Mouse (Mus musculus): ENCODE data around the gene Hpn. TPM values are rescaled to one million over a fixed set of nuclear protein-coding genes. Genes with fewer than 3 reads are reported as not detected.

The Hpn gene
- polyA plus RNA-seq, 1 experiment from 2014 or later: 3.4 TPM

GRCm38 (mm10) chr7:31119556-31119955 lies 4.5 kb upstream of the Hpn start:
- H3K4me1 ChIP-seq: peaks cover 10% of the 10 kb centered on the region
- H3K4me3 ChIP-seq: no peak overlapping the region
- H3K9me3 ChIP-seq: no peaks in the 10 kb centered on the region
- no peak overlapping the region for H3K9ac ChIP-seq
- 82% methylated on average over 5 of the region's 5 CpGs for WGBS
- H3K4me2 ChIP-seq: no peak overlapping the region
- peaks cover 2% of the 10 kb centered on the region for H3K27me3 ChIP-seq
- H3K27ac ChIP-seq: no peak overlapping the region
- H3K36me3 ChIP-seq: no peaks in the 10 kb centered on the region
- no peak for ATAC-seq (ENCODE audit: insufficient number of reproducible peaks, low FRiP score, low TSS enrichment, low read depth)

GRCm38 (mm10) chr7:31118486-31118885 lies 3.4 kb upstream of the Hpn start:
- H3K4me2 ChIP-seq: no peak overlapping the region
- ATAC-seq (ENCODE audit: insufficient number of reproducible peaks, low FRiP score, low TSS enrichment, low read depth): no peak
- peaks cover 10% of the 10 kb centered on the region for H3K4me1 ChIP-seq
- H3K4me3 ChIP-seq: no peak overlapping the region
- H3K27ac ChIP-seq: no peak overlapping the region
- H3K27me3 ChIP-seq: no peaks in the 10 kb centered on the region
- H3K9ac ChIP-seq: no peak overlapping the region
- WGBS: 65% methylated on average over 7 of the region's 7 CpGs
- no peaks in the 10 kb centered on the region for H3K36me3 ChIP-seq
- no peaks in the 10 kb centered on the region for H3K9me3 ChIP-seq

DNA sequence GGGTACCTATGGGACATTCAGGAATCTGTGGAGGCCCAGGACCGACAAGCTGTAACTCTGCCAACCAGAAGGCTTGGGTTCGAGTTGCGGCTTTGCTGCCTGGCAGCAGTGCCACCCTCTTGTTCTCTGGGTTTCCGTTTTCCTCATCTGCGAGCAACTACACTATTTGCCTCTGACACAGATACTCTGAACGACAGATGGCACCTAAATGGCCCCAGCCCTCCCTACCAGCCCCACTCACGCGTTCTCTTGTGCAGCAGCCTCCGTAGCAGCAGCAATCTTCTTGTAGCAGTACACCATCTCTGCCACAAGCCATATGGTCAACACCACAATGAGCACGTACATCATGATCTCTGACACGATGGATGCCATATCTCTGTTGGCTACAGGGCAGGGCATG lies 2.4 kb upstream of the Hpn start:
- Histone ChIP-seq H3K9me3 (no peaks in the 10 kb centered on the region), H3K36me3 (no peaks in the 10 kb centered on the region), H3K4me1 (peaks cover 10% of the 10 kb centered on the region), H3K27ac (no peak overlapping the region), H3K9ac (no peak overlapping the region), H3K27me3 (no peaks in the 10 kb centered on the region), H3K4me2 (no peak overlapping the region), H3K4me3 (no peak overlapping the region)
- WGBS: 87% methylated on average over 11 of the region's 11 CpGs
- ATAC-seq (ENCODE audit: insufficient number of reproducible peaks, low FRiP score, low TSS enrichment, low read depth): no peak

DNA sequence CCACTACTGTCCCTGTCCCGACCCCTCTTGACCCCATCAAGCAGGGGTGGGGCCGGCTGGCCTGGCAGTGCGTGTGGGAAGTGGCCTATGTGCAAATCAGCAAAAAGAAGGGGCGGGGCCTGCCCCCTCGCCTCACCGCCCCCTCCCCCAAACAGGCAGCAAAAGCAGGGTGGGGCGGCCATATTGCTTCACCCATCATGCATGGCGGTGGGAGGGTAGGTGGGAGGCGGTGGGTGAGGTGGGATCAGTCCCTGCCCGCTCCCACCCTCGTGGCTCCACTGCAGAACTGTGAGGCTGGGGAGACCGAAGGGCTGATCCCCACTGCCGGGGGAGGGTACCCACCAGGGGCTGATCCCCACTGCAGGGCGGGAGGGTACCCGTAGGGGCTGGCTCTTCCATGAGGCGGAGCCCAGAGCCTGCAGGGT lies 1.6 kb upstream of the Hpn start:
- no peak overlapping the region for H3K27ac ChIP-seq
- no peak for ATAC-seq (ENCODE audit: insufficient number of reproducible peaks, low FRiP score, low TSS enrichment, low read depth)
- H3K4me2 ChIP-seq: no peak overlapping the region

DNA sequence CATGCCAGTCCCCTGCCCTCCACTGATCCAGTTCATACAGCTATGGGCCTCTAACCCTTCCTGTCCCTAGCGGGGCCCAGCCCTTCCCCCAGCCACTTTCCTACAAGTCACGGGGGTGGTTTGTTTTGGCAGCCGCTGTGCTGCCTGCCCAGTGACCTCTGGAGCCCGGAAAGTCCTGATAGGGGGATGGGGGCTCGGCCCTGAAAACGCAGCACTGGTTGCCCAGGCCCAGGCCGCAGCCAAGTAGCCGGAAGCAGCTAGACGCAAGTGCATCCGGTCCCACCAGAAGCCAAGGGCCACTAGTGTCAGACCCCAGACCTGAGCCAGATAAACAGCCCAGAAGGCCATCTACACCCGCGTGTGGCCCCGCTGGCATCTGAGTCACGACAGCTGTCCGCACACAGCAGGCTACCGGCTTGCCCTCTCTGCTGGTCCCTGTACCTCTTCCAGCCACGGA lies 525 bp upstream of the Hpn start:
- H3K27me3 ChIP-seq: no peaks in the 10 kb centered on the region
- H3K9ac ChIP-seq: no peak overlapping the region
- peak overlapping the region; percentile 35; the same call in 1 of the 2 replicates for H3K4me2 ChIP-seq
- H3K9me3 ChIP-seq: no peaks in the 10 kb centered on the region
- 38% methylated on average over 17 of the region's 17 CpGs for WGBS
- no peak overlapping the region for H3K4me3 ChIP-seq
- peaks cover 10% of the 10 kb centered on the region for H3K4me1 ChIP-seq
- H3K36me3 ChIP-seq: no peaks in the 10 kb centered on the region
- H3K27ac ChIP-seq: no peak overlapping the region; the same call in 1 of the 2 replicates
- ATAC-seq (ENCODE audit: insufficient number of reproducible peaks, low FRiP score, low TSS enrichment, low read depth): no peak

More for the DNA sequence above, 1.6 kb upstream of the Hpn start:
- H3K36me3 ChIP-seq: no peaks in the 10 kb centered on the region
- H3K27me3 ChIP-seq: no peaks in the 10 kb centered on the region
- no peak overlapping the region for H3K4me3 ChIP-seq
- H3K9me3 ChIP-seq: no peaks in the 10 kb centered on the region
- peaks cover 10% of the 10 kb centered on the region for H3K4me1 ChIP-seq
- WGBS: 45% methylated on average over 15 of the region's 16 CpGs
- no peak overlapping the region for H3K9ac ChIP-seq

DNA sequence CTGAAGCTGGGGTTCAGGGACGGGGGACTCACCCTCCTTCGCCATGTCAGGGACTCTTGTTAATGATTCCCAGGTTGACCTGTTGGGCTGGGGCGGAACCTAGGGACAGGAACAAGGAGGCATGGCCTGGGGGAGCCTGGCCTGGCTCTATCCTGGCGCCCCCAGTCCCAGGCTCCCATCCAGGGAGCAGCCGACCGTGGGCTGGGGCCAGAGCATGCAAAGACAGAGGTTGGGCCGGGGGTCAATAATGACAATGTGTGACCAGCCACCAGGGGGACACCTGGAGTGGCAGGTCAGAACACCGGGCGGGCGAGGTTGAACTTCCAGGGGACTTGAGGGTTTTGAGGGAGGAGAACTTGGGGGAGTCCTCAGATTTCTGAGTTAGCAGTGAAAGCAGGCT lies 444 bp downstream of the Hpn start:
- Histone ChIP-seq H3K9me3 (no peaks in the 10 kb centered on the region), H3K4me3 (no peak overlapping the region), H3K9ac (no peak overlapping the region), H3K36me3 (no peaks in the 10 kb centered on the region), H3K4me2 (peak overlapping the region; percentile 35; the same call in 1 of the 2 replicates), H3K27me3 (no peaks in the 10 kb centered on the region), H3K27ac (no peak overlapping the region), H3K4me1 (peaks cover 10% of the 10 kb centered on the region)
- ATAC-seq (ENCODE audit: insufficient number of reproducible peaks, low FRiP score, low TSS enrichment, low read depth): no peak
- WGBS: 53% methylated on average over 10 of the region's 10 CpGs

GRCm38 (mm10) chr7:31113800-31114199 lies 1.3 kb downstream of the Hpn start:
- H3K4me2 ChIP-seq: no peak overlapping the region
- H3K36me3 ChIP-seq: no peaks in the 10 kb centered on the region
- H3K27me3 ChIP-seq: no peaks in the 10 kb centered on the region
- 75% methylated on average over 6 of the region's 6 CpGs for WGBS
- no peak overlapping the region for H3K9ac ChIP-seq
- no peak overlapping the region for H3K27ac ChIP-seq
- no peak for ATAC-seq (ENCODE audit: insufficient number of reproducible peaks, low FRiP score, low TSS enrichment, low read depth)
- peaks cover 10% of the 10 kb centered on the region for H3K4me1 ChIP-seq
- no peaks in the 10 kb centered on the region for H3K9me3 ChIP-seq
- H3K4me3 ChIP-seq: no peak overlapping the region

DNA sequence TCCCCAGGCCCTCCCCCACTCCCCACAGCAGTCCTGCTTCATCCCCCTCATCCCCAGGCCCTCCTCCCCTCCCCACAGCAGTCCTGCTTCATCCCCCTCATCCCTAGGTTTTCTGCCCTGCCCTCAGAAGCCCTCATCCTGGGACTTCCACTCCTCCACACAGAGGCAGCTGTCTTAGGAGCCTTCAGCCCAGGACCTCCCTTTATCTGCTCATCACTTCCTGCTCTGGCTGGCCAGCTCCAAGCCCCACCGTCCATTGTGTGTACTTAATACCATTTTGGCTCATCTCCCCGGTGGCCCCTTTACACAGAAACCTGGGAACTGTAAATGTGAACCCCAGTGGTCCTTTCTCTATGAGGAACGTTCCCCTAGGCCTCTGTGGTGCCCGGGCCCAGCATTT lies 3.1 kb downstream of the Hpn start:
- H3K4me2 ChIP-seq: no peak overlapping the region
- no peaks in the 10 kb centered on the region for H3K36me3 ChIP-seq
- H3K4me1 ChIP-seq: peaks cover 10% of the 10 kb centered on the region
- no peak overlapping the region for H3K27ac ChIP-seq
- H3K4me3 ChIP-seq: no peak overlapping the region
- H3K27me3 ChIP-seq: no peaks in the 10 kb centered on the region
- no peaks in the 10 kb centered on the region for H3K9me3 ChIP-seq
- ATAC-seq (ENCODE audit: insufficient number of reproducible peaks, low FRiP score, low TSS enrichment, low read depth): no peak
- WGBS: 56% methylated on average over 4 of the region's 4 CpGs
- no peak overlapping the region for H3K9ac ChIP-seq

GRCm38 (mm10) chr7:31110861-31111385 lies 4.2 kb downstream of the Hpn start:
- Histone ChIP-seq H3K4me2 (no peak overlapping the region), H3K27ac (no peak overlapping the region), H3K9me3 (no peaks in the 10 kb centered on the region), H3K4me3 (no peak overlapping the region), H3K27me3 (no peaks in the 10 kb centered on the region), H3K9ac (no peak overlapping the region), H3K4me1 (peaks cover 10% of the 10 kb centered on the region), H3K36me3 (no peaks in the 10 kb centered on the region)
- WGBS: 84% methylated on average over 15 of the region's 15 CpGs
- ATAC-seq (ENCODE audit: insufficient number of reproducible peaks, low FRiP score, low TSS enrichment, low read depth): no peak

- no peak for ATAC-seq (ENCODE audit: insufficient number of reproducible peaks, low FRiP score, low TSS enrichment, low read depth)
- H3K4me3 ChIP-seq: no peak overlapping the region
- H3K27me3 ChIP-seq: no peaks in the 10 kb centered on the region
- H3K4me1 ChIP-seq: no peaks in the 10 kb centered on the region; the same call in 1 of the 2 replicates
- H3K9me3 ChIP-seq: no peaks in the 10 kb centered on the region
- no peaks in the 10 kb centered on the region for H3K36me3 ChIP-seq
- H3K4me2 ChIP-seq: no peak overlapping the region
- H3K27ac ChIP-seq: no peak overlapping the region
- H3K9ac ChIP-seq: no peak overlapping the region
- 82% methylated on average over 5 of the region's 5 CpGs for WGBS
Measured at GRCm38 (mm10) chr7:31109796-31110195, 5.3 kb downstream of the Hpn start.

DNA sequence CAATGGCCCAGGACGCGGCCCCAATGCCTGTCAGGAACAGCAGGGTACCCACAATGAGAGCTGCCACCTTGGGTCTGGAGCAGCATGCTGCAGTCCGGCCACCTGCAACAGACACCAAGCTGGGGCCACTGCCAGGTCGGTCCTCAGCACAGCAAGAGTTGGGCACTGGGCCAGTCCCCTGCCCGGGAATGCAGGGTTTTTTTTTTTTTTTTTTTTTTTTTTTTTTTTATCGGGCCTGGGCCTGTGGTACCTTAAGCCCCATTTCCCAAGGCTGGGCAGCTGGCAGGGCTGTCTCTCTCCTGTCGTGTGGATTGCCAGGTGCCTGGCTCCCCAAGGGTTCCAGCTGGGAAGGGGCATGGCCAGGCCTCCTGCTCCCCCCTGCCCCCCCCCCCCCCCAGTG lies 6.0 kb downstream of the Hpn start:
- Histone ChIP-seq H3K27me3 (no peaks in the 10 kb centered on the region), H3K9me3 (no peaks in the 10 kb centered on the region), H3K27ac (no peak overlapping the region), H3K4me1 (no peaks in the 10 kb centered on the region), H3K9ac (no peak overlapping the region), H3K4me2 (no peak overlapping the region), H3K4me3 (no peak overlapping the region), H3K36me3 (no peaks in the 10 kb centered on the region)
- WGBS: 34% methylated on average over 6 of the region's 7 CpGs
- no peak for ATAC-seq (ENCODE audit: insufficient number of reproducible peaks, low FRiP score, low TSS enrichment, low read depth)

GRCm38 (mm10) chr7:31107781-31108180 lies 7.3 kb downstream of the Hpn start:
- H3K36me3 ChIP-seq: no peaks in the 10 kb centered on the region
- H3K9ac ChIP-seq: no peak overlapping the region
- H3K4me2 ChIP-seq: no peak overlapping the region
- H3K9me3 ChIP-seq: no peaks in the 10 kb centered on the region
- H3K27ac ChIP-seq: no peak overlapping the region
- WGBS: 83% methylated on average over 11 of the region's 11 CpGs
- peaks cover 6% of the 10 kb centered on the region; the same call in 1 of the 2 replicates for H3K27me3 ChIP-seq
- no peak overlapping the region for H3K4me3 ChIP-seq
- no peaks in the 10 kb centered on the region for H3K4me1 ChIP-seq
- ATAC-seq (ENCODE audit: insufficient number of reproducible peaks, low FRiP score, low TSS enrichment, low read depth): no peak

GRCm38 (mm10) chr7:31106166-31106565 lies 8.9 kb downstream of the Hpn start:
- no peak for ATAC-seq (ENCODE audit: insufficient number of reproducible peaks, low FRiP score, low TSS enrichment, low read depth)
- 50% methylated on average over 3 of the region's 3 CpGs for WGBS

More at GRCm38 (mm10) chr7:31106166-31106565, 8.9 kb downstream of the Hpn start:
- Histone ChIP-seq H3K9ac (no peak overlapping the region), H3K4me2 (no peak overlapping the region), H3K4me3 (no peak overlapping the region), H3K27me3 (peaks cover 6% of the 10 kb centered on the region; the same call in 1 of the 2 replicates), H3K27ac (no peak overlapping the region), H3K9me3 (no peaks in the 10 kb centered on the region), H3K4me1 (no peaks in the 10 kb centered on the region), H3K36me3 (no peaks in the 10 kb centered on the region)

Measured in limb, embryonic 15.5 days (tissue).